21 mouse cellular contexts compared by ENCODE assay signal in the genomic region with DNA sequence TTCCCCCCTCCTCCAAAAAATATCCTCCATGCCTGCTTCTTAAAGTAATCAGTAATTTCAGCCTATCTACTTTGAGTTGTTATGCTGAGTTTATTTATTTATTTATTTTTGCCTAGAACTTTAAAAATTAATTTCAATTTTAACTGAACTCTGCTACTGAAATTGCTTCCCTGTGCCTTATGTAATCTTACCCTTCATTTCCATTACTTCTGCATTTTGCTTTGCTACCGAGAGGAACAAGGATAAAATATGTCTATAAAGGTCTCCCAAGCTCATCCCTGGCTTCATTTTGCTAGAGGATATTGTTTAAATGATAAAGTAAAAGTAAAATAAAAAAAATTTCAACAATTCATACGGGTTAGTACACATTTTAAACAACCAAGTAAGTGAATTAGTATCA.
DNase-seq lines count a peak whose midpoint lies in the region; ATAC-seq lines count a peak whose summit lies in the region.
"Had no signal": no experiment of that assay in that cellular context is flagged by ENCODE, and none has a peak within 500 bp of the region (broad histone marks: within the 10 kb centered on the region; RNA-seq: fewer than 3 reads in every experiment).

No protein-coding gene starts in this region.

- peaks cover 44% of the 10 kb centered on the region for H3K4me1 ChIP-seq in limb, embryonic 10.5 days
- no peaks in the 10 kb centered on the region for H3K4me1 ChIP-seq in forebrain, embryonic 15.5 days
- H3K4me1 ChIP-seq: embryonic facial prominence, embryonic 13.5 days; embryonic facial prominence, embryonic 15.5 days had no signal

- H3K27me3 ChIP-seq in limb, embryonic 10.5 days (ENCODE audit: low read depth, poor library complexity, severe bottlenecking) = no peaks in the 10 kb centered on the region
- H3K27me3 ChIP-seq in forebrain, embryonic 15.5 days = 0 out of 2 replicates have a peak, but pooled peaks cover 2% of the 10 kb centered on the region
- H3K27me3 ChIP-seq: embryonic facial prominence, embryonic 13.5 days; embryonic facial prominence, embryonic 15.5 days had no signal

- no peak for DNase-seq in limb, embryonic 10.5 days (ENCODE audit: low spot score)
- DNase-seq in cerebellum, postnatal 14 days = no peak
- DNase-seq: adrenal gland, adult 2 months; adrenal gland, postnatal 10 days; adrenal gland, postnatal 36 days; cerebellum, adult 11-12 months; cerebellum, adult 2 months; cerebellum, adult 9-10 months; cerebellum, postnatal 10 days; cerebellum, postnatal 36 days; embryo, embryonic 11 days; forebrain, postnatal 0 days had no signal

- H3K36me3 ChIP-seq in limb, embryonic 10.5 days = no peaks in the 10 kb centered on the region
- no peaks in the 10 kb centered on the region for H3K36me3 ChIP-seq in forebrain, embryonic 15.5 days
- H3K36me3 ChIP-seq: embryonic facial prominence, embryonic 13.5 days; embryonic facial prominence, embryonic 15.5 days; forebrain, embryonic 10.5 days; forebrain, embryonic 12.5 days had no signal

- ATAC-seq in granulocyte monocyte progenitor cell, adult 5-6 weeks (replicated peaks; ENCODE audit: poor library complexity, severe bottlenecking) = peak; percentile 70
- ATAC-seq in megakaryocyte progenitor cell, adult 5-6 weeks (replicated peaks; ENCODE audit: poor library complexity) = peak; percentile 58; the same call in 1 of the 2 replicates
- no peak for ATAC-seq in forebrain, embryonic 15.5 days (replicated peaks)
- ATAC-seq: forebrain, embryonic 14.5 days; forebrain, postnatal 0 days had no signal

- H3K4me3 ChIP-seq in limb, embryonic 10.5 days = no peak overlapping the region
- no peak overlapping the region for H3K4me3 ChIP-seq in forebrain, embryonic 15.5 days
- H3K4me3 ChIP-seq: embryonic facial prominence, embryonic 13.5 days; embryonic facial prominence, embryonic 15.5 days; erythroblast, embryonic 14.5 days; forebrain, embryonic 10.5 days; forebrain, embryonic 12.5 days had no signal

- H3K9me3 ChIP-seq in limb, embryonic 10.5 days (replicated peaks) = no peaks in the 10 kb centered on the region
- no peaks in the 10 kb centered on the region for H3K9me3 ChIP-seq in forebrain, embryonic 15.5 days
- H3K9me3 ChIP-seq: embryonic facial prominence, embryonic 13.5 days; embryonic facial prominence, embryonic 15.5 days; forebrain, embryonic 10.5 days; forebrain, embryonic 12.5 days had no signal

- peak overlapping the region; percentile 37; the same call in 1 of the 2 replicates for H3K27ac ChIP-seq in limb, embryonic 10.5 days
- no peak overlapping the region for H3K27ac ChIP-seq in forebrain, embryonic 15.5 days (replicated peaks)
- H3K27ac ChIP-seq: embryonic facial prominence, embryonic 13.5 days; embryonic facial prominence, embryonic 15.5 days; forebrain, embryonic 10.5 days; forebrain, embryonic 12.5 days had no signal

- WGBS in limb, embryonic 10.5 days = 73% methylated on average over 2 of the region's 2 CpGs
- WGBS in forebrain, embryonic 15.5 days = 75% methylated on average over 2 of the region's 2 CpGs

- no peak overlapping the region for H3K4me2 ChIP-seq in forebrain, embryonic 15.5 days (replicated peaks)
- H3K4me2 ChIP-seq: embryonic facial prominence, embryonic 13.5 days; embryonic facial prominence, embryonic 15.5 days; forebrain, embryonic 12.5 days had no signal

- no peak overlapping the region for H3K9ac ChIP-seq in forebrain, embryonic 15.5 days (replicated peaks)
- H3K9ac ChIP-seq: embryonic facial prominence, embryonic 13.5 days; embryonic facial prominence, embryonic 15.5 days; forebrain, embryonic 12.5 days; forebrain, postnatal 0 days had no signal
